In genomic region chr8:70282603-70283135, GRCm38 (mm10) we compare ENCODE assay signal across 8 mouse cellular contexts. TPM values are rescaled to one million over a fixed set of nuclear protein-coding genes. Genes with fewer than 3 reads are reported as not detected.
DNase-seq lines count a peak whose midpoint lies in the region; ATAC-seq and TF ChIP-seq lines count a peak whose summit lies in the region.

TSS of gene Homer3 (plus strand) at chr8:70282827.

- peak within 1 kb of the TSS; percentile 80 for H3K27ac ChIP-seq in forebrain, embryonic 12.5 days
- peak within 1 kb of the TSS; percentile 85 for H3K27ac ChIP-seq in heart, postnatal 0 days (ENCODE audit: low read depth)
- no peak within 1 kb of the TSS for H3K27ac ChIP-seq in liver, embryonic 16.5 days (ENCODE audit: low read length)
- H3K27ac ChIP-seq in neural tube, embryonic 13.5 days (replicated peaks), result peak within 1 kb of the TSS; percentile 50
- H3K27ac ChIP-seq in testis, adult 2 months (ENCODE audit: control insufficient read depth, insufficient read depth, low read depth, low read length), result peak within 1 kb of the TSS; percentile 70

- H3K9me3 ChIP-seq in forebrain, embryonic 12.5 days, result peaks cover 5% of the 10 kb centered on the region
- H3K9me3 ChIP-seq in heart, postnatal 0 days (replicated peaks; ENCODE audit: control insufficient read depth, low read length), result no peaks in the 10 kb centered on the region
- no peaks in the 10 kb centered on the region for H3K9me3 ChIP-seq in liver, embryonic 16.5 days (replicated peaks; ENCODE audit: control insufficient read depth, low read length)
- H3K9me3 ChIP-seq in neural tube, embryonic 13.5 days, result no peaks in the 10 kb centered on the region

- H3K4me1 ChIP-seq in forebrain, embryonic 12.5 days, result peaks cover 24% of the 10 kb centered on the region
- peaks cover 17% of the 10 kb centered on the region for H3K4me1 ChIP-seq in heart, postnatal 0 days (ENCODE audit: control insufficient read depth, insufficient read depth)
- peaks cover 9% of the 10 kb centered on the region for H3K4me1 ChIP-seq in liver, embryonic 16.5 days (ENCODE audit: control insufficient read depth, low read depth, low read length)
- H3K4me1 ChIP-seq in neural tube, embryonic 13.5 days (replicated peaks), result peaks cover 27% of the 10 kb centered on the region
- H3K4me1 ChIP-seq in testis, adult 2 months (ENCODE audit: control insufficient read depth, insufficient read depth, low read length), result peaks cover 17% of the 10 kb centered on the region

- under 1% methylated on average over 35 of the region's 36 CpGs for whole genome bisulfite sequencing in forebrain, embryonic 12.5 days
- WGBS in heart, postnatal 0 days, result 2% methylated on average over 35 of the region's 36 CpGs
- under 1% methylated on average over 36 of the region's 36 CpGs for WGBS in liver, embryonic 16.5 days (ENCODE audit: insufficient replicate concordance)
- WGBS in neural tube, embryonic 13.5 days, result 2% methylated on average over 35 of the region's 36 CpGs

- peaks cover 31% of the 10 kb centered on the region for H3K36me3 ChIP-seq in forebrain, embryonic 12.5 days (replicated peaks)
- peaks cover 30% of the 10 kb centered on the region for H3K36me3 ChIP-seq in heart, postnatal 0 days (replicated peaks; ENCODE audit: control insufficient read depth, insufficient read depth, low read length)
- H3K36me3 ChIP-seq in liver, embryonic 16.5 days (ENCODE audit: control insufficient read depth, insufficient read depth), result peaks cover 8% of the 10 kb centered on the region; the same call in 1 of the 2 replicates
- H3K36me3 ChIP-seq in neural tube, embryonic 13.5 days, result peaks cover 29% of the 10 kb centered on the region
- no peaks in the 10 kb centered on the region for H3K36me3 ChIP-seq in testis, adult 2 months (ENCODE audit: control insufficient read depth, insufficient read depth, low read length)

- TF ChIP-seq POLR2A in testis, adult 2 months (IDR thresholded peaks at IDR 0.05; ENCODE audit: control insufficient read depth, low read depth, low read length), result 0 out of 2 replicates have a peak, but pooled peaks have one; percentile 40

- TF ChIP-seq CTCF in heart, postnatal 0 days (IDR thresholded peaks at IDR 0.05; ENCODE audit: low read depth), result peak; percentile 94
- TF ChIP-seq CTCF in testis, adult 2 months (IDR thresholded peaks at IDR 0.05; ENCODE audit: control insufficient read depth, insufficient read depth, insufficient replicate concordance, low read depth, low read length), result peak; percentile 74

- ATAC-seq in forebrain, embryonic 12.5 days (ENCODE audit: low FRiP score), result peak; percentile 90
- ATAC-seq in heart, postnatal 0 days (ENCODE audit: insufficient read depth, low read depth), result peak; percentile 88
- peak; percentile 85 for ATAC-seq in liver, embryonic 16.5 days (ENCODE audit: low read depth)
- ATAC-seq in neural tube, embryonic 13.5 days (ENCODE audit: low read depth), result peak; percentile 88

- H3K4me2 ChIP-seq in forebrain, embryonic 12.5 days, result peak within 1 kb of the TSS; percentile 85
- peak within 1 kb of the TSS; percentile 89 for H3K4me2 ChIP-seq in heart, postnatal 0 days (ENCODE audit: low read depth, low read length)
- H3K4me2 ChIP-seq in liver, embryonic 16.5 days (ENCODE audit: low read depth, low read length), result peak within 1 kb of the TSS; percentile 91
- H3K4me2 ChIP-seq in neural tube, embryonic 13.5 days, result peak within 1 kb of the TSS; percentile 89

- no peaks in the 10 kb centered on the region for H3K27me3 ChIP-seq in forebrain, embryonic 12.5 days
- H3K27me3 ChIP-seq in heart, postnatal 0 days (ENCODE audit: control insufficient read depth, insufficient read depth, low read length), result no peaks in the 10 kb centered on the region
- peaks cover 11% of the 10 kb centered on the region for H3K27me3 ChIP-seq in liver, embryonic 16.5 days (ENCODE audit: control insufficient read depth, insufficient read depth, low read depth, low read length)
- H3K27me3 ChIP-seq in neural tube, embryonic 13.5 days, result no peaks in the 10 kb centered on the region
- H3K27me3 ChIP-seq in testis, adult 2 months (ENCODE audit: control insufficient read depth, insufficient read depth, low read length), result no peaks in the 10 kb centered on the region

- no peak for TF ChIP-seq EP300 in heart, postnatal 0 days (IDR thresholded peaks at IDR 0.05; ENCODE audit: low read depth)

- peak within 1 kb of the TSS; percentile 94 for H3K4me3 ChIP-seq in forebrain, embryonic 12.5 days (replicated peaks)
- H3K4me3 ChIP-seq in heart, postnatal 0 days (ENCODE audit: low read depth, low read length), result peak within 1 kb of the TSS; percentile 77
- peak within 1 kb of the TSS; percentile 70 for H3K4me3 ChIP-seq in liver, embryonic 16.5 days (ENCODE audit: low read depth, low read length)
- H3K4me3 ChIP-seq in neural tube, embryonic 13.5 days, result peak within 1 kb of the TSS; percentile 76
- peak within 1 kb of the TSS; percentile 92 for H3K4me3 ChIP-seq in testis, adult 2 months (ENCODE audit: control insufficient read depth, low read depth, low read length)

- DNase-seq in CD8-positive naive resting alpha-beta T cell, adult 2 months (ENCODE audit: low read depth in 2 of 2, low spot score in 2 of 2), result peak; percentile 80
- DNase-seq in c-Kit-positive CD71-positive TER-119-negative erythroid progenitor cells, embryonic 14.5 days (ENCODE audit: low read depth), result peak; percentile 53
- peak; percentile 92 for DNase-seq in heart, postnatal 0 days (ENCODE audit: low spot score)
- peak; percentile 94 to 96 for DNase-seq in kidney, postnatal 4 days

- H3K9ac ChIP-seq in forebrain, embryonic 12.5 days, result peak within 1 kb of the TSS; percentile 95
- peak within 1 kb of the TSS; percentile 79 for H3K9ac ChIP-seq in heart, postnatal 0 days (replicated peaks; ENCODE audit: low read depth, low read length)
- H3K9ac ChIP-seq in liver, embryonic 16.5 days (ENCODE audit: low read depth, low read length), result peak within 1 kb of the TSS; percentile 71
- H3K9ac ChIP-seq in neural tube, embryonic 13.5 days, result peak within 1 kb of the TSS; percentile 88

RNA-seq across cellular contexts. Expression of gene Homer3, which starts in this region (rescaled TPM):
- 90.7 and 94.5 TPM in 2 replicates for polyA plus RNA-seq in forebrain, embryonic 12.5 days (2016; fragmentation: Nextera tagmentation; extraction: Ambion mirVana)
- 29.1 and 38.9 TPM in 2 replicates for total RNA-seq in heart, postnatal 0 days (2014; rRNA removed; ENCODE audit: low replicate concordance)
- polyA plus RNA-seq in heart, postnatal 0 days (2015; fragmentation: Nextera tagmentation; extraction: Ambion mirVana), result 19.5 TPM in 2 replicates
- 3.7 and 4.7 TPM in 2 replicates for polyA plus RNA-seq in liver, embryonic 16.5 days (2015; fragmentation: Nextera tagmentation; extraction: Ambion mirVana)
- polyA plus RNA-seq in neural tube, embryonic 13.5 days (2015; fragmentation: Nextera tagmentation; extraction: Ambion mirVana), result 49.6 and 52.1 TPM in 2 replicates
- polyA plus RNA-seq in testis, adult 2 months (2012; rRNA removed), result 7.3 and 9.8 TPM in 2 replicates
